Mouse (Mus musculus) frontal cortex, adult (tissue): ENCODE measurements around the gene Slc39a1.
"Not testable (repeated sequence)": the region's sequence is repeated elsewhere in the genome, so short reads cannot be mapped to it uniquely, and the experiment has no call there.

Experiments
- ATAC-seq: cut with Nextera tagmentation; 2 replicates; pipeline ENCODE4 v1.9.2; 2017; ENCODE audit warnings: mild to moderate bottlenecking, moderate library complexity, mixed read lengths; ENCODE audit not compliant: low TSS enrichment

Gene Slc39a1

GRCm38 (mm10) chr3:90265932-90266741 is 18.2 kb downstream of the Slc39a1 start:
- peak; percentile 14; the same call in 1 of the 2 replicates for ATAC-seq

GRCm38 (mm10) chr3:90266901-90267775 is 19.2 kb downstream of the Slc39a1 start:
- no peak for ATAC-seq

DNA sequence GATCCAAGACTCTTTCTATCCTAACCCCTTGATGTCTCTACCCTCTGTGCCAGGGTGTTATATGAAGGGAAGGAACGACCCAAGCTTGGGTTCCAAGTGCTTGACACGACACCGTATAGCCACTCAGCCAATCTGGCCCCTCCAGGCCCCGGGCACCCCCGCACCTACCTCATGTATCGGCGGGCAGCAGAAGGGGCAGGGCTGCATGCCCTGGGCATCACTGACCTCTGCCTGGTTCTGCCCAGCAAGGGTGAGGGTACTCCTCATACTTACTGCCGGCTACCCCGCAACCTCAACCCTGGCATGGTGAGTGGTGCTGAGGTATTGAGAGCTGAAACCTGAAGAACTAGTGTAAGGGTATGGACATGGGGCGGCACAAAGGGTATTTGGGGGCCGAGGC is 20.2 kb downstream of the Slc39a1 start:
- no peak for ATAC-seq

DNA sequence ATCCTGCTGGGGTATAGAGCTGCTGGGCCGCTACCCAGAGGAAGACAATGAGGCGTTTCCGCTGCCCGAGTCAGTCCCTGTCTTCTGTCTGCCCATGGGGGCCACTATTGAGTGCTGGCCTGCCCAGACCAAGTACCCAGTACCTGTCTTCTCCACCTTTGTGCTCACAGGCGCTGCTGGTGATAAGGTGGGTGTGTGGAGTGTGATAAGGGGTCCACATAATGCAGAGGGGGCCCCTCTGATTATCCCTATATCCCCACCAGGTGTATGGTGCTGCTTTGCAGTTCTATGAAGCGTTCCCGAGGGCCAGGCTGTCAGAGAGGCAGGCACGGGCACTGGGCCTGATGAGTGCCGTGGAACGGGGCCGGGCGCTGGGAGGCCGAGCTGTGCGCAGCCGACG is 21.0 kb downstream of the Slc39a1 start:
- ATAC-seq = no peak

- no peak for ATAC-seq
These were observed 22.8 kb downstream of the Slc39a1 start for GRCm38 (mm10) chr3:90270784-90271183.

DNA sequence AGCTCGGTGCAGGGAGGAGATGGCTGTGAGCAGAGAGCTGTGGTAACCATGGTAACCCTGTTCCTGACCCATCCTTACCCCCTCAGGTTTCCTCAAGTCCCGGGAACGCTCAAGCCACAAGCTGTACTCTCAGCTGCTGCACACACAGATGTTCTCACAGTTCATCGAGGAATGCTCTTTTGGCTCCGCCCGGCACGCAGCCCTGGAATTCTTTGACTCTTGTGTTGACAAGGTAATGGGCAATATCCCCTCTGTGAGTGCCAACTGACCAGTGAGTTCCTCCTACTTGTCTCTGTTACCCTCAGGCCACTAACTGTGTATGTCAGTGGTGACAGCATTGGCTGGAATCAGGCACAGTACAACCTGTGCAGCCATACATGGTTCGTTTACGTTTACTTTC is 24.2 kb downstream of the Slc39a1 start:
- ATAC-seq = no peak

GRCm38 (mm10) chr3:90273855-90274254 is 25.9 kb downstream of the Slc39a1 start:
- no peak for ATAC-seq

DNA sequence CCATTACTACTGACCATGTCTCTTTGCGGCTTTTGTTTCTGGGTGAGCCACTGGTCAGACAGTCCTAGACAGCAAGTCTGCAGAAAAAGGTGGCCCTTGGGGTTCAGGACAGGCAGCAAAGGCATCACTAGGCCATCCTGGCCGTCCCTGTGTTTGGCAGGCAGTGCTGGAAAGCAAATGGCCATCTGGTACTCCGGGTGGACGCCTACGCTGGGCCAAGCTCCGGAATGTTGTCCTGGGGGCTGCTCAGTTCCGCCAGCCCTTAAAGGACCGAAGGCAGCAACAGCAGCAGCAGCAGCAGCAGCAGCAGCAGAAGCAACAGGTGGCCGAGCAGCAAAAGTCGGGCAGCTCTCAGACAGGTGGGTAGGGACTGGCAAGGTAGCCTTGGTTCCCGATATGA is 27.3 kb downstream of the Slc39a1 start:
- no peak for ATAC-seq

DNA sequence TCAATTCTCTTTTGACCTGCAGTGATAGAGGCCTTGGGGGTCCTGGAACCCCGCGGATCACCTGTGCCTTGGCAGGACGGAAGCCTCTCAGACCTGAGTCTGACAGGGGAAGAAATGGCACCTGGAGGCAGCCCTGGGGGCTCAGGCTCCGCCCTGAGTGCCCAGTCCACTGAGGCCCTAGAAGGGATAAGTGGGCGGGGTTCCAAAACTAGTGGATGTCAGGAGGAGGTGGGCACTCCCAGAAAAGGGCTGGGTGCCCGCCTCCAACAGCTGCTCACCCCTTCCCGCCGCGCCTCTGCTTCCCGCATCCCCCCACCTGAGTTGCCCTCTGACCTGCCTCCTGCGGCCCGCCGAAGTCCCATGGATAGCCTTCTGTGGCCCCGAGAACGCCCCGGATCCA is 28.9 kb downstream of the Slc39a1 start:
- no peak for ATAC-seq

- no peak for ATAC-seq
These were observed 29.8 kb downstream of the Slc39a1 start for GRCm38 (mm10) chr3:90277793-90278192.

GRCm38 (mm10) chr3:90278211-90278610 is 30.2 kb downstream of the Slc39a1 start:
- no peak for ATAC-seq

DNA sequence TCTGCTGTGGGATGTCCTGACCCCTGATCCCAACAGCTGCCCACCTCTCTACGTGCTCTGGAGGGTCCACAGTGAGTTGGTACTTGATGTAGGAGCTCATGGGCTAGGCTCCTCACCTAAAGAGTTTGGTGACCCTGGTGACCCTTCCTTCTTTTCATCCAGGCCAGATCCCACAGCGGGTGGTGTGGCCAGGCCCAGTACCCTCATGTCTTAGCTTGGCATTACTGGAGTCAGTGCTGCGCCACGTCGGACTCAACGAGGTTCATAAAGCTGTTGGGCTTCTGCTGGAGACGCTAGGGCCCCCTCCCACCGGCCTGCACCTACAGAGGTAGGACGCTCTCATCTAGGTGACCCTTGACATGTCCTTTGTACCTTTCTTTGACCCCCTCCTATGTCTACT is 31.2 kb downstream of the Slc39a1 start:
- no peak for ATAC-seq

- ATAC-seq = no peak
These were observed 31.8 kb downstream of the Slc39a1 start for GRCm38 (mm10) chr3:90279743-90280142.

- peak; percentile 55 for ATAC-seq
These were observed 32.7 kb downstream of the Slc39a1 start for GRCm38 (mm10) chr3:90280708-90281107.

DNA sequence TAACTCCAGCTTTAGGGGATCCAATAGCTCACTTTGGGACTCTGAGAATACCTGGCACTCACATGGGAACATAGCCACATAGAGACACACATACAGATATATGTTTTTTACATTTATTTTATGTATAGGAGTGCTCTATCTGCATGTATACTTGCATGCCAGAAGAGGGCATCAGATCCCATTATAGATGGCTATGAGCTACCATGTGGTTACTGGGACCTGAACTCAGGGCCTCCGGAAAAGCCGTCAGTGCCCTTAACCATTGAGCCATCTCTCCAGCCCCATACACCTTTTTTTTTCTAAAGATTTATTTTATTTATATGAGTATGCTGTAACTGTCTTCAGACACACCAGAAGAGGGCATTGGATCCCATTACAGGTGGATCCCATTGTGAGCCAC is 36.2 kb downstream of the Slc39a1 start:
- no peak for ATAC-seq

GRCm38 (mm10) chr3:90289403-90289802 is 41.4 kb downstream of the Slc39a1 start:
- ATAC-seq = not testable (repeated sequence)

DNA sequence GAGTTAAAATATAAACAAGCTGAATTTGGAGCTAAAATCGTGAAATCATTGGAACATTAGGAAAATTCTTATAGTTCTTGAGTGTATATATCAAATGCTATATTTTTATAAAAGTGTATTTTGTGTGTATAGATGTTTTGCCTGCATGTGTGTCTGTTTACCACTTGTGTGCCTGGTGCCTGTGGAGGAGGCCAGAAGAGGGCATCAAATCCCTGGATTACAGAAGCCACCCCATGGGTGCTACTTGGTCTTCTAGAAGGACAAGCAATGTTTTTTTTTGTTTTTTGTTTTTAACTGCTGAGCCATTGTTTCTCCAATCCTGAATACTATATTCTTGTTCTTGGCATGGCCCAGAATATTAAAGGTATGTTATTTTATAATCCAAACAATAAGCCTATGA is 42.6 kb downstream of the Slc39a1 start:
- ATAC-seq = no peak

GRCm38 (mm10) chr3:90291982-90292344 is 44.0 kb downstream of the Slc39a1 start:
- ATAC-seq = no peak

GRCm38 (mm10) chr3:90292345-90293275 is 44.6 kb downstream of the Slc39a1 start, which contains the start of gene Gatad2b:
Gatad2b (plus strand) TSS chr3:90293178.
- peak; percentile 98 for ATAC-seq

GRCm38 (mm10) chr3:90293352-90294063 is 45.5 kb downstream of the Slc39a1 start:
- ATAC-seq = 0 out of 2 replicates have a peak, but pooled peaks have one; percentile 14

- ATAC-seq = 0 out of 2 replicates have a peak, but pooled peaks have one; percentile 1
These were observed 46.1 kb downstream of the Slc39a1 start for GRCm38 (mm10) chr3:90294064-90294440.
